Mouse (Mus musculus) inflammation-experienced regulatory T-cells, adult 6 months (primary cell): ENCODE data around the gene S100a3. TPM values are rescaled to one million over a fixed set of nuclear protein-coding genes. Genes with fewer than 3 reads are reported as not detected.

Experiments used
- ATAC-seq: one replicate; pipeline ENCODE4 v1.8.0; 2017
- polyA plus RNA-seq, 3 experiments: library from polyadenylated mRNA; unstranded; fragments of 100-300 nt; shearing (Covaris generic); gene quantifications; one replicate each; pipeline ENCODE4 v1.2.1; 2017

The S100a3 gene
- polyA plus RNA-seq, 3 experiments from 2014 or later, result 1.4 to 4.9 (median 2.4) TPM

DNA sequence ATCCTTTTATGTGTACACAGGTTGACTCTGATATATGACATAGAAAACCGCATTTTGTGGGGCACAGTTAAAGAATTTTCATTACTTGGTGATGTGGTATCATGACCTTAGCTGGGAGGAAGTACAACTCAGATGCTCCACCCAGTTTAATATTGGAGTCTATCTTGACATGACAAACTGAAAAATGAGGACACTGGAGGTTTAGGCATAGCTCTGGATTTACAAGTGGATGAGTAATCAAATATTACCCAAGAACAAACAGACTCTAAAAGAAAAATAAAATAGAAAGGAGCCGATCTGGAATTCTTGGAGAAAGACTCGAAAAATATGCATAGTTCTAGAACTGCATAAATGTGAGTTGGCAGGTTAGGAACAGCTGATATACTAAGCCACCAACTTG lies 14.9 kb downstream of the S100a3 start:
- no peak for ATAC-seq

DNA sequence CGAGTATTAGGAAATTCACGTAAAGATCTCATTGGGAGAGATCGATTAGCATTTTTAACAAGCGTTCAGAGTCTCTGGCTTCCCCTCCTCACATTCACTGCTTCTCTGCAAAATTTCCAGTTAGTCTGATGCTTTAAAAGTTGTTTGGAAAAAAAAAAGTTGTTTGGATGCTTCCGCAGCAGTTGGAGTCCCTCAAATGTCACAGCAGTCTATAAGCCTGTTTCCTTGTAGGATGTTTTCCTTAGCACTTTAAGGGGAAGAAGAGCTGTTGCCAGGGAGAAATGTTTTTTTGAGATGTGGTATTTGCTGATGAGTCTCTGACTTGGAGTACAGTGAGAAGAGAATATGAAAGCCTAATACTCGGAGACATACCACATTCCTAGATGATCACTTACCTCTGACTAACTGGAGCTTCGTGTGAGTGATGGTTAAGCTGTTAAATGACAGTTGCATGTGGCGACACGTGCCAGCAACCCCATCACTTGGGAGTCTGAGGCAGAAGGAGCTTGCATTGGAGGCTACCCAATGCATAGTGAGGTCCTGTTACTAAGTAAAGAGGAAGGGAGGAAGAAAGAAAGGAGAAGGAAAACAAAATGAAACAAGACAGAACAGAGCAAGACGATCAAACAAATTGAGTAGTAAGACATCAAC lies 16.1 kb downstream of the S100a3 start:
- no peak for ATAC-seq

DNA sequence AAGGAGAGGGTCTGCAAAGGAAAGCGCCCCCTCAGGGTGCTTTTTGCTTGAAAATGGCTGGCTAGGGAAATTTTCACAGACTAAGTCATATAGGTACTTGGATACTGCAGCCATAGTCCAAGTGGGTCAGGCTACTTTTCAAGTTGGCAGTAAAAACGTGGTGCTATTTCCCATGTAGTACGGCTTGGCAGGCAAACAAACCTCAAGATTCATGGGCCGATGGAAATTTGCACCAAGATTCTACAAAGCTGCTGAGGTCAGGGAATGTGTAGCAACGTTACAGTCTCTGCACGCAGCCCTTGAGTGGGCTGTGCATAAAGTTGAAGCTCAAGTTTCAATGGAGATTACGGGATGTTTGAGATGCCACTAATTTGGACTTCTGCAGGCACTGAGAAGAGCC lies 19.1 kb downstream of the S100a3 start:
- no peak for ATAC-seq

DNA sequence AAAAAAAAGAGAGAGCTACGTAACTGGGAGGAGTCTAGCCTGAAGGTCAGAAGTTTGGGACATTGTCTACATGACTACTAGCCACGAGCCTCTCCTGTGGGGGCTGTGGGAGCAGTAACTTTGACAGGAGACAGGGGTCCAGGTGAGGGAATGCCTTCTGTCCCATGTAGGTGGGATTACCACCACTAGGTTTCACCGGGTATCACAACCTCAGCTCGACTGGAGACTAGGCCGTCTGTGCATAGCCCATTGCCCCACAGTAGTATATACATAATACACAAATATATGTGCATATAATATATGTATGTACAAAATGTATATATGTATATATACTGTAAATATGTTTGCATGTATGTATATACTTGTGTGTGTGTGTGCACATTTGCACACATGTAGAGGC lies 20.8 kb downstream of the S100a3 start:
- no peak for ATAC-seq

DNA sequence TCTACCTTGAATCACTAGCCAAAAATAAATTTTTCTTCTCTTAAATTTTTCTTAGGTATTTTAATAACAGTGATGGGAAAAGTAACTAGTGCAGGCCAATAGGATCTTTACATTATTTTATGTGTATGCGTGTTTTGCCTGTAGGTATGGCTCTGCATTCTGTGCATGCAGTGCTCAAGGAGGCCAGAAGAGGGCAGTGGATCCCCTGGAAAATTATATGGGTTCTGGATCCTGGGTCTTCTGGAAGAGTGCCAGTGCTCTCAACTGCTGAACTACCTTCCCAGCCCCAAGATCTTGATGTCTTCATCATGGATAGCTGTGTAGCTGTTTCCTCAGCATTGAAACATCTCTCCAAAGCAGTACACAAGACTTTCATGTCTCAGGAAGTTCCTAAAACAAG lies 21.8 kb downstream of the S100a3 start:
- no peak for ATAC-seq

DNA sequence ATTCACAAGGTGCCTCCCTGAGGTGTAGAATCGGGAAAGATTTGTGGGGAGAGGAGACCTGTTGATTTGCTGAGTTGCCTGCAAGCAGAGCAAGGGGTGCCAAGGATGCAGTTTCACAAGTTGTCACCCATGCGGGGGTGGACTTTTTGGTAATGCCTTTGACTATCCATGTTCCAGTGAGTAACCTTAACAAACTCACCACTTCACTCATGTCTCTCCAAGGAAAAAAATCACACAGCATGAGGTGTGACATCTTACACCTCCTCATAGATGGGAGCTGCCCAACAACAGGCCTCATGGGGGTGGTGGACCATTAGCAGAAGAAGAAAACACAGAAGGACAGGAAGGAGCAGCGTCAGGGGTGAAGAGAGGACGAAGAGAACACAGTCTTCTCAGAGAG lies 22.2 kb downstream of the S100a3 start:
- ATAC-seq, result no peak

DNA sequence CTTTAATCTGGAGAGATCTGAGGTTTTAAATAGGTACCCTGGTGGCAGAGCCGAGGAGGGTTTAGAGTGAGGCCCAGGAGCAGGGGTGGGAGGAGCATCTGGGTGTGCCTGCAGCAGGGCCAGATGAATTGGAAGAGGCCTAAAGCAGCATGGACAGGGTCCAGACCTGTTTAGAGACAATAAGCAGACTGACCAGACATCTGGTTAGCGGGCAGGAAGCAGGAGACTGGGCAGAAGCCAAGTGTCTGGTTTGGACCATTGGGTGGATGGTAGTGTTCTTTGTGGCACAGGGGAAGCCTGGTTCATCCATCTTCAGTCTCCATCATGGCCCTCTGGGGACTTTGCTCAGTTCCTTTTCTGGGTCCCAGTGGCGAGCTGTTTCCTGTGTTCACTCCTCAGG lies 23.5 kb downstream of the S100a3 start:
- ATAC-seq, result no peak

DNA sequence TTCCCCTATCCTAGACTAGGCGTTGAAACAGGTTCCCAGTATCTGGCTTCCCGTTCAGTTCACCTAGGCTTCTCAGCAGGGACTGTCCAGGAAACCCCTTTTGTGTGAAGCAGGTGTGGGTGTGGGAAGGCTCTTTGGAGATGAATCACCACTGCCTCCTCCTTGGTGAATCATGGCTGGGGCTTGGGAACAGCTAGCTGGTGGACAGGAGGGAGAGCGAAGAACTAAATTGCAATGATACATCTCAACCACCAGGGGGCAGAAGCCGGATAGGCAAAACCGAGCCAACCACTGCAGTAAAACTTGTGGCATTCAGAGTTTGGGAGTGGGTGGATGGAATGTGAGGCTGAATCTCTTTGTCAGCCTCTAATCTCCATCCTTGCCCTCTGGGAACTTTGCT lies 25.2 kb downstream of the S100a3 start:
- peak; percentile 10 for ATAC-seq

DNA sequence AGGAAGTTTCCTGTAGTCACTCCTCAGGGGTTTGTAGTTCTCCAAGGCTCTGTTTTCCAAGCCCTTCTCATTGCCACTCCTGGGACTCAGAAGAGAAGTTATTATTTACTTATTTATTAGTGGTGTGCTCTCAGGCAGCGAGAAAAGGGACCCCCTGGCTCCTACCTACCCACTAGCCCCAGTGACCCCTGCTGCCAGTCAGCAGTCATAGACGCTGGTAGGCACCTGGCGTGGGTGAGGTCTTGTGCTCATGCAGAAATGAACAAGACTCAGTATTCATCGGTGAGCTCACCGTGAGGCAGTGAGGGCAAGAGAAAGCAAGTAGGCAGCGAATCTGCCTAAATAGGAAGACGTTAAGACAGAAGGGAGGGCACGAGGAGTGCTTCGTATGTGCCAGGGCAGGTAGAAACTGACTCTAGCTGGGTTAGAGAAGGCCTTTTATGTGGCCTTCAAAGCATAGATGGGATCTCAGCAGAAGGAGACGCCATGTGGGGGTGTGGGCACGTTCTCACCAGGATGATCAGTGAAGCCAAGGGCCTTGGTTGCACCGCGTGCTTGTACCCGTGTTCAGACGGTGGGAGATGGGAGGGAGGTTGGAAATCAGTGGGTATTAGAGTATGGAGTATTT lies 25.8 kb downstream of the S100a3 start:
- ATAC-seq, result no peak

DNA sequence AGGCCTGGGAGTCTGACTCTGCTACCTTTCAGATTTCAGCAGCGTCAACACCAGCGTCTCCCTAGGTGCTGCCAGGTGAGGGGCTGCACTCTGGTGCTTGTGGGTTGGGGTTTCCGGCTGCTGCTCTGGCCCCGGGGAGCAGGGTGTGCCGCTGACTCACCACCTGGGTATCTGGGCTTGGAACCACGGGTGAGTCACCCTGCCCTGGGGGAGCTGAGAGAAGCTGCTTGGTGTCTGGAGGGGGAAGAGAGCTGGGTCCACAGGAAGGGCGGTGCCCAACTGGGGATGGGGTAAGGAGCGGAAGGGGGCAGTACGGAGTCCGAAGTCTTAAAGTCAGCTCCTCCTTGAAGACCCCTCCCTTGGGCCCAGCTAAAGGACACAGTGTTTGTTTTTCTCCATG lies 26.5 kb downstream of the S100a3 start:
- ATAC-seq, result peak; percentile 85

DNA sequence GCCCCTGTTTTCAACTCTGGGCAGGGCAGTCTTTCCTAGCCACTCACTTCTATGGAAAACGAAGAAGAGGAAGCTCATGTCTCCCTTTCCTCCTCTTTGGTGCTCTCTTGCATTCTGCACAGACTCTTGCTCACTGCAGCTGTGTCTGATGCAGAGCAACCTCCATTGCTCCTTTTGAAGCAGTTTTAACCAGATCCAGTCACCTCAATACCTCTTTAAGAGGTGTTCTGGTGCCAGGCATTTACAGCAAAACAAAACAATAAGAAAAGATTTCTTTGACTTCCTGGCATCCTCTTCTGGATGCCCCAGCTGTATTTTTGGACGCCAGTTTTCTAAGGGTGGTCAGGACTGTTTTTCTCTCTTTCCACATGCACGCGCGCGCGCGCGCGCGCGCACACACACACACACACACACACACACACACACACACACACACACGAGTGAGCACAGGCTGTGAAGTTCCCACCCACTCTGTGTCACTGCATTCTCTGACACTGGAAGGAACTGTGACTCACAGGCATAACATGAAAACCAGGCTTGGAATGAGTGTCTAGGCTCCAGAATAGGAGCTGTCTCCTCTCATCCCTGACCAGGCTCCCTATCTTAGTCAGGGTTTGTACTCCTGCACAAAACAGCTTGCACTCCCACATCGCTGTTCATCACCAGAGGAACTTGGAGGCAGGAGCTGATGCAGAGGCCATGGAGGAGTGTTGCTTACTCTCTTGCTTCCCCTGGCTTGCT lies 27.2 kb downstream of the S100a3 start:
- ATAC-seq, result peak; percentile 15

DNA sequence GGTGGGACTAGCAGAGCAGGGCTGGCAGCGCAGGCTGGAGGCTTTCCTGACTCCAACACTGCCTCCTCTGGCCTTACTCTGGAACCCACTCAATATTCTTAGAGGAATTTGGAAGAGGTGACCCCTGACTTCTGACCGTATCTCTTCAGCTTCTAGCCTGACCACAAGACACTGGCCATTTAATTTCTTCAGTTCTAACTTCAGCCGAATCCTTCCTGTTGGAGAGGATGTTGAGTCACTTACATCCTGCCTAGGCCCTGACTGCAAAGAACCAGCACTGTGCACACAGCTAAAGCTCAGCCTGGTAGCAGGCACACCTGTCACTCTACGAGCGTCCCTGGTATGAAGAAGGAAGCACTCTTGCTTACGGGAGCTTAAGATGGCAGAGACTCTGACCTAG lies 29.0 kb downstream of the S100a3 start:
- ATAC-seq, result peak; percentile 62

DNA sequence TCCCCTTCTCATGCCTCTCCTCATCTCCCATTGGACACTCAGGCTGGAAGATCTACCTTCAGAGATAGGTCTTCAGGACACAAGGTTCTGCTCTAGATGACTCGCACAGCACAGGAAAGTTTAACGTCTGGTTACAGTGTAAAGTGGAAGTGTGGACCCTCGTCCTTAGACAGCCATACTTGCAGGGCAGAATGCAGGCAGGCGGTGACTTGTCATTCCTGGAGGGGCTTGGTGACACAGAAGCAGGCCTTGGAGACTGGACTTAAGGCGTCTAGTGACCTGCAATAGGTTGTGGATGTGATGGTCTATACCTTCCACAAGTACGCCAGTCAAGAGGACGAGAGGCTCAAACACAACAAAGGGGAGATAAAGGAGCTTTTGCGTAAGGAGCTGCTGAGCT lies 29.6 kb downstream of the S100a3 start, which contains the start of gene S100a2:
Gene S100a2, plus strand, starts transcription at position 301 of the 400 bp plus-strand sequence.
- no peak for ATAC-seq

DNA sequence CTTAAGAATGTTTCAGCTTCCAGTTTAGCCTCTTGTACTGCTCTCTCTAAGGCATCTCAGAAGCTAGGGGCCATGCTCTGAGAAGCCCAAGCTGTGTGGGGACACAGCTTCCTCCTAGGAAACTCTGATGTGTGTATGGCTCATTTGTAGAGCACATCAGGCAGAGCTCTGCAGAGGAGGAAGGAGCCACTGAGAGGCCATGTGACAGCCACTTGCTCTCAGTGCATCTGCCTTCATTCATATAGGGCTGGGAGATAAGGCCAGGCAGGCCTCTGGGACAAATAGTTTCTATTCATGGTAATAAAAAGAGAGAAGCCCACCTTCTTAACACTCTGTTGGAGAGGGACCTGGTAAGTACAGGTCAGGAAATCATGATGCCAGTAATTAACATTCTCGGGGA lies 34.1 kb downstream of the S100a3 start:
- ATAC-seq, result no peak

DNA sequence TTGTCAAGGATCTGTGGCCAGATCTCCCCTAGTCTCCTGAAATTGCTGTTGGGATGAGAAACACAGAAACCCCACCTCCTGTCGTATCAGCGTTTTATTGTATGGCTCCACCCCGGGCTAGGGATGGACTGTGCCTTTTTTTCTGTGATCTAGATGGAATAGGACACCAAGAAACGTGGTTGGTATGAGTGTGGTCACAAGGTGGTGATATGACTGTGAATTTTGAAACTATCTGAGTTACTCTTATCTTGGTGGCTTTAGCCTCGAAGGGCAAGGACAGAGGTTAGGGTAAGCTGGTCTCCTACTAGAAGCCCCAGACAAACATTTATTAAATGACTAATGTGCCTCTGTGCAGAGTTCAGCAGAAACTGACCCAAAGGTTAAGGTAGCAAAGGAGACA lies 35.2 kb downstream of the S100a3 start:
- no peak for ATAC-seq

DNA sequence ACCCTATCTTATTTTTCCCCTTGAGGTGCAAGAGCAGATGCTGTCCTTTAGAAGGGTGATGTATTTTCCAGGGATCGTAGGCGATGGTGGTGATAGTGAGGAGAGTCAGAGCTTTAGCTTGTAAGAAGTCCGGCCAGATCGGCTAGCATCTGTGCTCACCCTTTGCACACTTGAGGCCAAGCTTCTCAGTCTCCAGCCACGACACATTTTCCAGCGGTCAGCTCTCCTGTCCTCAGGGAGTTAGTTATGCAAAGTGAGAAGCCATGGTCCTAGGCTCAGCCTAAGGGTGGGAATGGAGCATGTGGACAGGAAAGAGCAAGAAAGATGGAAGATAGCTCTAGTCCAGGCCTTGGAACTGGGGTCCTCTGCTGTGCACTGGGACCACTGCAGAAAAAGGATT lies 36.4 kb downstream of the S100a3 start:
- no peak for ATAC-seq

DNA sequence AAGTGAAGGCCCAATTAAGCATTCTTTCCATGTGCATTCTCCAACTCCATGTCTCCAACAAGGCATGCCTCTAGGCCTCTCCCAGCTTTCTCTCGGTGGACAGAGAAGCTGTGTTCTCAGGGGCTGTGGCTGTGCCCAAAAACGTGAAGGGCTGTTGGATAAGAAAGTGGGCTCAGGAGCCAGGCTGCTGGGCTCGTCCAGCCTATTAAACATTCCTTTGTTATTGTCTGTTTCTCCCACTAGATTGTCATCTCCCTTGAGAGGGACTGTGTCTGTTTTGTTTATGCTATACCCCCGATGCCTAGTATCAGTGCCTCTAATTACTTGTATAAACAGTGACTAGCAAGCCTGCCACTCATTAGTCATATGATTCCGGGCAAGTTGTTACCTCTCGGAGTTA lies 37.4 kb downstream of the S100a3 start:
- no peak for ATAC-seq

DNA sequence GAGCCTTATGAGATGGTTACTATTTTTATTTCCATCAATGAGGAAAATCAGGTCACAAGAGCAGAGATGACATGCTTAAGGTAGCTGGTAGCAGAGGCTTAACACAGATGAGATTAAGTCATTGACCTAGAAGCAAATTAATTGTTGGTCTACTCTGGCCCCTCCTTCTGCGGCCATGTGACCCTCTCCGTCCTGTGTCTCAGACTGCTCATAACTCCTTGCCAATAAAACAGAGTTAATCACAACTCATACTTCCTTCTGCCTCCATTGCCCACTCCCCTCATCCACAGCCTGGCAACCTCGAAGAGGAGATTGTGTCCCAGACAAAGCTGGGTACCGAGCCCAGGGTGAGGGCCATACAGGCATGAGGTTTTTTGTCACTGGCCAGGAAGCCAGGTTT lies 37.8 kb downstream of the S100a3 start:
- no peak for ATAC-seq

DNA sequence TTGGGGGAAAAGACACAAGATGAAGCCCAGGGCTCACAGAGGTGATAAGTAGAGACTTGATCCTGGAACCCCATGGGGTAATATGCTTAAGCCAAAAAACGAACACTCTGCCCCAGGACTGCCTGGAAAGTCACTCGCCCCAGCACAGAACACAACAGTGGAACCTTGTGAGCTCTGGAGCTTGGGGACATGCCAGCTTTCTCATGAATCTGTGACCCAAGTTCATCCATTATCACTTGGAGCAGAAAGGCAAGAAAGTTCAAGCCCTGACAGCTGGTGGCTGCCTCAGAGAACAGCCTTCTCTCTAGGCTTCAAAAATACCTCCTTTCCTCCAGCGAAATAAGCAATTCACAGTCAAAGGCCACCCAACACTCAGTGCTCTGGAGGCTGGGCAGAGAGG lies 39.0 kb downstream of the S100a3 start:
- ATAC-seq, result no peak

DNA sequence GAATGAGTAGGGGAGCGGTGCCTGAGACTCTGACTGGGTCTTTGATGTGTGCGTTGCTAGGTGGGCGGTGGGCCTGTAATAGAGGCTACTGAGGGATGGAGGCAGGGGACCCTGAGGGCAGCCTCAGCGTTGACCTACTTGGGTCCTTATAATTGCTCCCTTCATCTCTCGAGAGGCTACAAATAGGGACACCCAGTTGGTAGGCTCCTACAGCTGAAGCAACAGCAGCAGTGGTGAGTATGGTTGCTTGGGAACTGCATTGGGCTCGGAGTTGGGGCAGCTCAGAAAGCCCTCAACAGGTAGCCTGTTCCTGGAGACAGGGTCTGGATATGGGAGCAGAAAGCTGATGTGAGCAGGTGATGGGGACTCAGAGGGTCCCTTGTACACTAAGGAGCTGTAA lies 39.7 kb downstream of the S100a3 start:
- ATAC-seq, result no peak

DNA sequence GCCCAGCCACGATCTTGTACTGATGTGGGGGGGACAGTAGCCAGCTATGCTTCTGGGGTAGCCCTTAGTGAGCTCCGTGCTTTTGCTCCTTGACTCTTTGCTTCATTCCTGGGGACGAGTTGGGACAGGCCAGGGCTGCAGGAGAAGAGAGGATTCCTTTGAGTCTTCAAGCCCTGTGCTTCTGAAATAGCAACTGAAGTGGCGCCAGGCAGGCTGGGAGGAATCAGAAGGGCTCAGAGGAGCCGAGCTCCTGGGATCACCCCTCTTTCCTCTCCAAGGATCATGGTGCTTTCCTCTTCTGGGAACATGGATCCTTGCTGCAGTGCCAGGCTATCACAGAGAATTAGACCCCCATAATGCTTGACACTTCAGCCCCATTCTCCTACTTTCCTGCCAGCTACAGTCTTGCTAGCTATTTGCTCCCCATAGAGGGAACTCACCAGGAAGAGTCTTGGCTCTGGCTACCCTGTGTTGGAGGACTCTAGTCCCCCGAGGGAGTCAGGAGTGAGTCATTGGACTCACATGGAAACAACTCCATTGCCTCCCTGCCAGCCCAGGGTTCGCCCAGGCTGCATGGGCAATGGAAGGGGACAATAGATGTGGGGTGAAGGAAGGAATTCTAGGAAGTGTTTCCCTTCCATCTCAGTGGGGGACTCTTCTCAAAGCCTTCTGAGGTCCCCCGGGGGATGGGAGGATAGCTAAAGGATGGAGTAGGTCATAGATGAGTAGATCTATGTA lies 40.2 kb downstream of the S100a3 start:
- no peak for ATAC-seq

DNA sequence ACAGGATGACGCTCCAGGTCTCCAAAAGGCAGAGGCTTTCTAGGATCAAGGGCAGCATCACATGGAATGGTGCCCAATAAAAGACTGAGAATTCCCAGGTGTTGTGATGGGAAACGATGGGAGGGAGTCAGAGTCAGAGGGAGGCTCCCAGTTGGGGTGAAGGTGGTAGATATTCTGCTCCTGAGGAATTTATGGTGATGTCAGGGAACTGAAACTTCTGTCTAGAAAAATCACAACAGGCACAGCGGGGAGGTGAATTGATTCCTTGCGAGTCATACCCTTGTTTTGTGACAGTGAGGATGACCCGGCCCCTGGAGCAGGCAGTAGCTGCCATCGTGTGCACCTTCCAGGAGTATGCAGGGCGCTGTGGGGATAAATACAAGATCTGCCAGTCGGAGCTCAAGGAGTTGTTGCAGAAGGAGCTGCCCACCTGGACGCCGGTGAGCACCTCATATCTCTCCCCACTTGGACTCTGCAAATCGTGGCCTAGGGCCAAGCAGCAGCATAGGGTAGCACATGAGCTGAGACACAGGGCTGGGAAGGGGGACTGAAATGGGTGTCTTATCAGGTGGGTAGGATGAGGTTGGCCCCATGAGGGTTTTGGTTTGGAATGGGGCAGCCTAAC lies 41.2 kb downstream of the S100a3 start, which contains the start of gene Gm42674:
Gene Gm42674, plus strand, starts transcription at position 419 of the 625 bp plus-strand sequence.
- ATAC-seq, result no peak

DNA sequence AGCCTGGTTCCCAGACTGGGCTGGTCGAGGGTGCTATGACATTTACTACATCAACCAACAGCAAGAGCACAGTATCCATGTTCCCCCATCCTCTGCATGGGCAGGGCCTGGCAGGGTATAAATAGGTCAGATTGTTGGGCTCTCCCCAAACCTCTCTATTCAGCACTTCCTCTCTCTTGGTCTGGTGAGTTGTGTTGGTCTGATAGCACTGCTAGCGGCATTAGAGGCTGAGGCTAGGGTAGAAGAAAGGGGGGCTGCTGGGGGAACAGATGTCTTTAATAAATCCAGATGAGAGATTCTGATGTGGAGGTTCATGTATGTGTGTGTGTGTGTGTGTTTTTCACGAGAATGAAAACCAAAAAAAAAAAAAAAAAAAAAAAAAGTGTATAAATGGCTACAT lies 43.2 kb downstream of the S100a3 start, which contains the start of gene S100a4:
Gene S100a4, plus strand, starts transcription at position 149 of the 400 bp plus-strand sequence.
- ATAC-seq, result peak; percentile 50
